Mouse (Mus musculus): Measurements from ENCODE around the gene Rab3gap1. TPM values are rescaled to one million over a fixed set of nuclear protein-coding genes. Genes with fewer than 3 reads are reported as not detected.

The Rab3gap1 gene
- total RNA-seq, 4 experiments from 2014 or later = 21.4 to 25.3 (median 23.2) TPM

GRCm38 (mm10) chr1:127980911-127981559 is 112.5 kb downstream of the Rab3gap1 start:
- DNase-seq (ENCODE audit: low spot score in 2 of 2) = no peak

- DNase-seq (ENCODE audit: low spot score in 2 of 2) = no peak
These were observed 113.7 kb downstream of the Rab3gap1 start for GRCm38 (mm10) chr1:127982268-127982667.

GRCm38 (mm10) chr1:127983274-127983993 is 114.9 kb downstream of the Rab3gap1 start:
- DNase-seq (ENCODE audit: low spot score in 2 of 2) = no peak

- DNase-seq (ENCODE audit: low spot score in 2 of 2) = no peak
These were observed 116.8 kb downstream of the Rab3gap1 start for GRCm38 (mm10) chr1:127985391-127985790.

- no peak for DNase-seq (ENCODE audit: low spot score in 2 of 2)
These were observed 119.7 kb downstream of the Rab3gap1 start for GRCm38 (mm10) chr1:127988246-127988645.

- DNase-seq (ENCODE audit: low spot score in 2 of 2) = no peak
These were observed 120.8 kb downstream of the Rab3gap1 start for GRCm38 (mm10) chr1:127989387-127989786.

GRCm38 (mm10) chr1:127989876-127990731 is 121.5 kb downstream of the Rab3gap1 start:
- peak; percentile 6 to 16 for DNase-seq (ENCODE audit: low spot score in 2 of 2)

Other genes with a start within 250 kb of the Rab3gap1 start
- not detected for gene Tmem163, start 189.2 kb upstream of the Rab3gap1 start, total RNA-seq (2022)
- gene Acmsd, start 139.4 kb upstream of the Rab3gap1 start, total RNA-seq (2022) = not detected
- 10 to 100 TPM; 17.4 to 19.4 (median 19.1) TPM for gene Ccnt2, start 94.6 kb upstream of the Rab3gap1 start, total RNA-seq (2022)
- under 1 TPM in 1 of 4 experiments, not detected in 3; 0.08 TPM for gene Map3k19, start 13.7 kb upstream of the Rab3gap1 start, total RNA-seq (2022)
- 1 to 10 TPM; 4.9 to 7.2 (median 5.8) TPM for gene Zranb3, start 234.3 kb downstream of the Rab3gap1 start, total RNA-seq (2022)
- gene R3hdm1, start 234.5 kb downstream of the Rab3gap1 start, total RNA-seq (2022) = 10 to 100 TPM; 74.0 to 90.8 (median 84.7) TPM

All from gastrocnemius, adult 8-10 months (tissue).